Mouse (Mus musculus) cerebellum, adult 2 months (tissue): Measurements from ENCODE around the gene Rbfox1.
A peak's percentile ranks its signal among the peaks of the same experiment; 100 is the strongest.

ENCODE experiments used
- CTCF ChIP-seq: fragments of 200-500 bp; IDR thresholded peaks from 2 replicates; pipeline ENCODE4 v1.5.1; 2011; ENCODE audit warnings: low read depth, mild to moderate bottlenecking, control low read depth, low read length, moderate library complexity, borderline replicate concordance; ENCODE audit not compliant: insufficient read depth
- POLR2A ChIP-seq: fragments of 200-500 bp; IDR thresholded peaks from 2 replicates; pipeline ENCODE4 v1.6.1; 2011; ENCODE audit warnings: low read length, control low read depth, borderline replicate concordance; ENCODE audit not compliant: insufficient read depth

- TF ChIP-seq POLR2A = no peak
- TF ChIP-seq CTCF = peak; percentile 79
Measured at GRCm38 (mm10) chr16:6018639-6019038, 133.5 kb downstream of the Rbfox1 start.
